Mouse (Mus musculus): ENCODE results near the gene Acyp2. TPM values are rescaled to one million over a fixed set of nuclear protein-coding genes. Genes with fewer than 3 reads are reported as not detected.

Acyp2 gene
- polyA plus RNA-seq, 1 experiment from 2014 or later = 23.4 TPM

DNA sequence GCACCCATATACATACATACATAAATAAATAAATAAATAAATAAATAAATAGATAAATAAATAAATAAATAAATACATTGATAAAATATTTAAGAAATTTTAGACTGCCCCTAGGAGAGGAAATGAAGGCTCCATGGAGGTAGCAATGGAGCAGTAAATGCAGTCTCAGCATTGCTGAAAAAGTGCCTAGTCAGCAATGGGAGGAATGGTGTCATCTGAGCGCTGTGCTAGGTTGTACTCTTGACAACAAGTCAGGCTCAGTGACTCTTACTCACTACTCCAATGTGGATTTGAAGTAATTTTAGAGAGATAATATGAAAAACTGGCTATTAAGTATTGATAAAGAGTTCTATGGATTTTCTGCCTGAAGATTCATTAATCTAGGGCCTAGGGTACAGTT lies 40.1 kb downstream of the Acyp2 start:
- no peak overlapping the region for H3K4me3 ChIP-seq (ENCODE audit: low read depth, low read length)
- no peaks in the 10 kb centered on the region for H3K9me3 ChIP-seq (replicated peaks; ENCODE audit: control insufficient read depth, low read length, poor library complexity, severe bottlenecking)
- 100% methylated on average over 1 of the region's 1 CpGs for WGBS
- no peak overlapping the region for H3K27ac ChIP-seq (ENCODE audit: low read length)
- H3K9ac ChIP-seq (ENCODE audit: low read depth, low read length) = no peak overlapping the region
- H3K4me2 ChIP-seq (ENCODE audit: low read length) = no peak overlapping the region
- H3K4me1 ChIP-seq (ENCODE audit: control insufficient read depth, insufficient read depth, low read length) = no peaks in the 10 kb centered on the region
- no peak for ATAC-seq
- H3K27me3 ChIP-seq (ENCODE audit: control insufficient read depth, insufficient read depth, low read depth, low read length) = no peaks in the 10 kb centered on the region
- no peaks in the 10 kb centered on the region for H3K36me3 ChIP-seq (ENCODE audit: control insufficient read depth, insufficient read depth, low read length)

- Histone ChIP-seq H3K36me3 (ENCODE audit: control insufficient read depth, insufficient read depth, low read length) (no peaks in the 10 kb centered on the region), H3K9me3 (replicated peaks; ENCODE audit: control insufficient read depth, low read length, poor library complexity, severe bottlenecking) (no peaks in the 10 kb centered on the region), H3K4me3 (ENCODE audit: low read depth, low read length) (no peak overlapping the region), H3K4me2 (ENCODE audit: low read length) (no peak overlapping the region), H3K27me3 (ENCODE audit: control insufficient read depth, insufficient read depth, low read depth, low read length) (no peaks in the 10 kb centered on the region), H3K27ac (ENCODE audit: low read length) (no peak overlapping the region), H3K9ac (ENCODE audit: low read depth, low read length) (no peak overlapping the region), H3K4me1 (ENCODE audit: control insufficient read depth, insufficient read depth, low read length) (no peaks in the 10 kb centered on the region)
- 77% methylated on average over 3 of the region's 3 CpGs for WGBS
- ATAC-seq = no peak
These were observed 41.5 kb downstream of the Acyp2 start for GRCm38 (mm10) chr11:30607587-30608518.

GRCm38 (mm10) chr11:30597259-30597658 lies 52.1 kb downstream of the Acyp2 start:
- Histone ChIP-seq H3K9me3 (replicated peaks; ENCODE audit: control insufficient read depth, low read length, poor library complexity, severe bottlenecking) (no peaks in the 10 kb centered on the region), H3K9ac (ENCODE audit: low read depth, low read length) (no peak overlapping the region), H3K27me3 (ENCODE audit: control insufficient read depth, insufficient read depth, low read depth, low read length) (no peaks in the 10 kb centered on the region), H3K4me3 (ENCODE audit: low read depth, low read length) (no peak overlapping the region), H3K27ac (ENCODE audit: low read length) (no peak overlapping the region), H3K36me3 (ENCODE audit: control insufficient read depth, insufficient read depth, low read length) (no peaks in the 10 kb centered on the region), H3K4me1 (ENCODE audit: control insufficient read depth, insufficient read depth, low read length) (no peaks in the 10 kb centered on the region), H3K4me2 (ENCODE audit: low read length) (no peak overlapping the region)
- ATAC-seq = no peak
- WGBS = 81% methylated on average over 3 of the region's 3 CpGs

DNA sequence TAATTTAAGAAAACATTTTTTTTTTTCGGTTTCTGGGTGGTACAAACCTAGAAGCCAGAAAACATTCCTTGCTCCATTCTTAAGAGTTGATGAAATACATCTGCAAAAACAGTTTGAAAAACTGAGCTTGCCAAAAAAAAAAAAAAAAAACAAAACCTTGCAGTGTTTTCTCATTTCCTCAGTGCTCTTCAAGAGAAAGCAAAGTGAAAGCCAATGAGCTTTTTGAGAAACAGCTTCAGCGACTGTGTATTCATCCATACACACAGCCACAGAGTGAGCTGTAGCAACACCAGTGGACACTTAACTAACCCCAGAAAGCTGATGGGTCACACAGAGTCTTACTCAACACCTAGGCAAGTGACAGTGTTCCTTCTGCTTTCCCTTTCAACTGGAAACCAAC lies 69.4 kb downstream of the Acyp2 start:
- no peaks in the 10 kb centered on the region; the same call in 1 of the 2 replicates for H3K9me3 ChIP-seq (replicated peaks; ENCODE audit: control insufficient read depth, low read length, poor library complexity, severe bottlenecking)
- H3K4me3 ChIP-seq (ENCODE audit: low read depth, low read length) = no peak overlapping the region
- ATAC-seq = no peak
- H3K27ac ChIP-seq (ENCODE audit: low read length) = no peak overlapping the region
- H3K4me1 ChIP-seq (ENCODE audit: control insufficient read depth, insufficient read depth, low read length) = no peaks in the 10 kb centered on the region
- no peaks in the 10 kb centered on the region for H3K27me3 ChIP-seq (ENCODE audit: control insufficient read depth, insufficient read depth, low read depth, low read length)
- H3K9ac ChIP-seq (ENCODE audit: low read depth, low read length) = no peak overlapping the region
- no peak overlapping the region for H3K4me2 ChIP-seq (ENCODE audit: low read length)
- no peaks in the 10 kb centered on the region for H3K36me3 ChIP-seq (ENCODE audit: control insufficient read depth, insufficient read depth, low read length)
- WGBS = 87% methylated on average over 2 of the region's 2 CpGs

- Histone ChIP-seq H3K27me3 (ENCODE audit: control insufficient read depth, insufficient read depth, low read depth, low read length) (no peaks in the 10 kb centered on the region), H3K9me3 (replicated peaks; ENCODE audit: control insufficient read depth, low read length, poor library complexity, severe bottlenecking) (no peaks in the 10 kb centered on the region; the same call in 1 of the 2 replicates), H3K4me3 (ENCODE audit: low read depth, low read length) (no peak overlapping the region), H3K4me2 (ENCODE audit: low read length) (no peak overlapping the region), H3K36me3 (ENCODE audit: control insufficient read depth, insufficient read depth, low read length) (no peaks in the 10 kb centered on the region), H3K27ac (ENCODE audit: low read length) (no peak overlapping the region), H3K9ac (ENCODE audit: low read depth, low read length) (no peak overlapping the region), H3K4me1 (ENCODE audit: control insufficient read depth, insufficient read depth, low read length) (no peaks in the 10 kb centered on the region)
- ATAC-seq = no peak
- WGBS = 94% methylated on average over 2 of the region's 2 CpGs
These were observed 70.5 kb downstream of the Acyp2 start for GRCm38 (mm10) chr11:30578931-30579330.

DNA sequence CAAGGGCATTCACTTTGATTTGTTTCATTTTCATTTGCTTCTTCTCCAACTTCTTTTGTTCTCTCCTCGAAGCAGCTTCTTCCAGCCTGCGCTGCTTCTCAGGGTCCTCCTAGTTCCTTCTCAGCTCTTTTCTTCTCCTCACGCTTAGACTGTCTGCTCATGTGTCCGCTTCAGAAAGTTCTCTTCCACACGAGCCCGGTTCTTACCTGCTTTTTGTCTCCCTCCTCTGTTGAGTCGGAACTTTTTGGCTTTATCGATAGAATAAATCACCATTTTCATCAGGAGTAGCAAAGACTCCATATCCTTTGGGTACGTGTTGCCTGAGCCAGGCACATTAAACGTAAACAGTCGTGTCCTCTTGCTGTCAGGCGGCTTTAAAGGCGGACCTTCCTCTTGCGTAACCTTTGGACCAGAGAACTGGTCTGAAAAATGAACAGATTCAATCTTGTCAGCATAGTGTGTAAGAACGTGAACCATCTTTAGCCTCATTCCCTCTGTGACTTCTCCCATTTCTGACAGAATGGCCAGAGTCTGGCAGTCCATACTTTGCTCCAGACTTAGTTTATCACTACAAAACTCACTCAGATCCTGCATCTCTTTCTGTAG lies 76.5 kb downstream of the Acyp2 start:
- Histone ChIP-seq H3K4me2 (ENCODE audit: low read length) (no peak overlapping the region), H3K4me3 (ENCODE audit: low read depth, low read length) (no peak overlapping the region), H3K27ac (ENCODE audit: low read length) (no peak overlapping the region), H3K9ac (ENCODE audit: low read depth, low read length) (no peak overlapping the region), H3K27me3 (ENCODE audit: control insufficient read depth, insufficient read depth, low read depth, low read length) (no peaks in the 10 kb centered on the region), H3K4me1 (ENCODE audit: control insufficient read depth, insufficient read depth, low read length) (no peaks in the 10 kb centered on the region), H3K36me3 (ENCODE audit: control insufficient read depth, insufficient read depth, low read length) (no peaks in the 10 kb centered on the region), H3K9me3 (replicated peaks; ENCODE audit: control insufficient read depth, low read length, poor library complexity, severe bottlenecking) (no peaks in the 10 kb centered on the region)
- 94% methylated on average over 15 of the region's 15 CpGs for WGBS
- no peak for ATAC-seq

GRCm38 (mm10) chr11:30570568-30570967 lies 78.8 kb downstream of the Acyp2 start:
- Histone ChIP-seq H3K4me2 (ENCODE audit: low read length) (no peak overlapping the region), H3K27me3 (ENCODE audit: control insufficient read depth, insufficient read depth, low read depth, low read length) (no peaks in the 10 kb centered on the region), H3K9me3 (replicated peaks; ENCODE audit: control insufficient read depth, low read length, poor library complexity, severe bottlenecking) (no peaks in the 10 kb centered on the region), H3K4me1 (ENCODE audit: control insufficient read depth, insufficient read depth, low read length) (no peaks in the 10 kb centered on the region), H3K9ac (ENCODE audit: low read depth, low read length) (no peak overlapping the region), H3K4me3 (ENCODE audit: low read depth, low read length) (no peak overlapping the region), H3K36me3 (ENCODE audit: control insufficient read depth, insufficient read depth, low read length) (no peaks in the 10 kb centered on the region), H3K27ac (ENCODE audit: low read length) (no peak overlapping the region)
- ATAC-seq = no peak
- WGBS = 93% methylated on average over 3 of the region's 3 CpGs

- ATAC-seq = no peak
- 95% methylated on average over 1 of the region's 1 CpGs for WGBS
- no peaks in the 10 kb centered on the region for H3K27me3 ChIP-seq (ENCODE audit: control insufficient read depth, insufficient read depth, low read depth, low read length)
- no peak overlapping the region for H3K4me3 ChIP-seq (ENCODE audit: low read depth, low read length)
- H3K36me3 ChIP-seq (ENCODE audit: control insufficient read depth, insufficient read depth, low read length) = no peaks in the 10 kb centered on the region
- H3K4me1 ChIP-seq (ENCODE audit: control insufficient read depth, insufficient read depth, low read length) = no peaks in the 10 kb centered on the region
- H3K27ac ChIP-seq (ENCODE audit: low read length) = no peak overlapping the region
- no peaks in the 10 kb centered on the region for H3K9me3 ChIP-seq (replicated peaks; ENCODE audit: control insufficient read depth, low read length, poor library complexity, severe bottlenecking)
- H3K9ac ChIP-seq (ENCODE audit: low read depth, low read length) = no peak overlapping the region
- H3K4me2 ChIP-seq (ENCODE audit: low read length) = no peak overlapping the region
These were observed 89.2 kb downstream of the Acyp2 start for GRCm38 (mm10) chr11:30560215-30560614.

DNA sequence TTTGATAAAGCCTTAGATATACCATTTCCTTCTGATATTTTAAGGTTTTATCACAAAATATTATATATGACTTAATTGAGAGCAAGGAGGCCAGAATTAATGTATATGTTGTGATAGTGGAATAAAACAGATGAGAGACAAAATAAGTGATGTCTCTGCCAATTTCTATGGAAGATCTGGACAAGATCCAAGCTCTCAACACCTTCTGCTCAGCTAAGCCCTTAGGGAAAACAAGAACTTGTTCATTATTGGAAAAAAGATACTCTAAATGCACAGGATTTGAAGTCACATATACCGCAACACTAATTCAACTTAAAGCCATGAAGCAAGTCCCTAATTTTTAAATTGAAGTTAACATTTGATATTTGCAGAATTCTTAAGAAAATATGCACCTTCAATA lies 96.0 kb downstream of the Acyp2 start:
- 94% methylated on average over 1 of the region's 1 CpGs for WGBS
- Histone ChIP-seq H3K9ac (ENCODE audit: low read depth, low read length) (no peak overlapping the region), H3K36me3 (ENCODE audit: control insufficient read depth, insufficient read depth, low read length) (no peaks in the 10 kb centered on the region), H3K27me3 (ENCODE audit: control insufficient read depth, insufficient read depth, low read depth, low read length) (no peaks in the 10 kb centered on the region), H3K4me3 (ENCODE audit: low read depth, low read length) (no peak overlapping the region), H3K9me3 (replicated peaks; ENCODE audit: control insufficient read depth, low read length, poor library complexity, severe bottlenecking) (no peaks in the 10 kb centered on the region), H3K4me2 (ENCODE audit: low read length) (no peak overlapping the region), H3K4me1 (ENCODE audit: control insufficient read depth, insufficient read depth, low read length) (no peaks in the 10 kb centered on the region), H3K27ac (ENCODE audit: low read length) (no peak overlapping the region)
- ATAC-seq = no peak
